Mouse (Mus musculus): Measurements from ENCODE around the gene Lmo7.

Lmo7 gene

GRCm38 (mm10) chr14:101781219-101781618, 51.5 kb downstream of the Lmo7 start:
- no peak for DNase-seq

- no peak for DNase-seq
Observed at GRCm38 (mm10) chr14:101781943-101782510, 52.3 kb downstream of the Lmo7 start.

DNA sequence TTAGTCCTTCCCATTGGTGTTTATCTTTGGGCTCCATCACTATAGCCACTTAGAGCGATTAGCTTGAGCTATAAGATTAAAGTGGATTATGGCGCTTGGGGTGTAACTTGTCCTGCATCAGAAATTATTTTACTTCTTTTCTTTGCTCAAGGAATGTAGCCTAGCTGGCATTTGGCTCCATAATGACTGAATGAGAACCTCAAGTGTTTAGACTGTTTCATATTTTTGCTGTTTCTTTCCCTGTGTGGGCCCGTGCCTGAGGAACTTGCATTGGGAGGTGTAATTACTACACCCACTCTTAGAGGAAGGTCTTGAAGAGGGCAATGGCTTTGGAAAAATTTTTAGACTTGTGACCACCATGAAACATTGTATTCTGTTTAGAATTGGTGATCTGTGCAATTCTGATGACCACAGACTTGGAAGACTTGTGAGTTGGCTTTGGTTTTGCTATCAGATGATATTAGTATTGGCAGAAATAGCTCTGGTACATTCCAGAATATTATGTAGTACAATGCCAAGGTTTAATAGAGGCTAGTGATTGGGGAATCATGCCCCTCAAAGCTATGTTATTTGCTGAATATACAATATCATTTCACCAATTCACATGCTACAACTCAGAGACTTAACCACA, 54.7 kb downstream of the Lmo7 start:
- no peak for DNase-seq

- DNase-seq, result no peak
Observed at GRCm38 (mm10) chr14:101787903-101788302, 58.1 kb downstream of the Lmo7 start.

DNA sequence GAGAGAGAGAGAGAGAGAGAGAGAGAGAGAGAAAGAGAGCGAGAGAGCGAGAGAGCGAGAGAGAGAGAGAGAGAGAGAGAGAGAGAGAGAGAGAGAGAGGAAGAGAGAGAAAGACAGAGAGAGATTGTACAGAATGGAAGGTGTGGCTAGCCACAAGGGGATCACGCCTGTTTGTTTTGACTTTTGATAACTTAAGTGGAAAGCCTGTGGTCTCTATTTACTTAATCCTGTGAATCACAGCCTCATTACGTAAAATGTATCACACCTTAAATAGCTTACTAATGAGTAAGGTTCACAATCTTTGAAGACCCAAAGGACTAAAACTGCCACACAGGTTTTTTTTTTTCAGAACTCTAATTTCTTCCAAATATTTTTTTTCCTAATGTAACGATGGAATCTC, 58.7 kb downstream of the Lmo7 start:
- DNase-seq, result no peak

GRCm38 (mm10) chr14:101794553-101795177, 64.9 kb downstream of the Lmo7 start:
- DNase-seq, result no peak

DNA sequence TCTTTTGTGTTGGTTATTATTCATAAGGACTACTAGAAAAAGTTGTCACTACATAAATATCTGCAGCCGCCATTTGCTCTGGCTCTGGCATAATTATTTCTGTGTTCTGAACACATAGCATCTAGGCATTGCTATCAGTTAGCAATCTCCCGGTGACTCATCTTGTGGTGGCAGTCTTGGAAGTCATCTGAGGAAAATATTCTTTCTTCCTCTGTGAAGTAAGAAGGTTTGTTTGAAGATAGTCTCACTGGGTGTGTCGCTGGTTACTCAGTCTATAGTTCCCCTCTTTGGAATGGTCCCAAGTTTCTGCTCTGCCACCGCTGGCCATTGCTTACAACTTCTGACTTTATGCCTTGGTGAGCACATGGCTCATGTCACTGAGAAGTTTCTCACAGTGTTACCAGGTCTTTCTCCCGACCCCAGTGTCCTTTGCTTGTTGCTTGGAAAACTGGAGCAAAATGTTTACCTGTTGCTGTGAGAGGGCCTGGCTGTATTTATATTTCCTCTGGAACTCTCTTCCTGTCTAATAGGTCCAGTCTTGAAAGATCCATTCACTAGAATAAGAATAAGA, 68.3 kb downstream of the Lmo7 start:
- no peak for DNase-seq

- no peak for DNase-seq
Observed at GRCm38 (mm10) chr14:101798766-101799165, 69.0 kb downstream of the Lmo7 start.

DNA sequence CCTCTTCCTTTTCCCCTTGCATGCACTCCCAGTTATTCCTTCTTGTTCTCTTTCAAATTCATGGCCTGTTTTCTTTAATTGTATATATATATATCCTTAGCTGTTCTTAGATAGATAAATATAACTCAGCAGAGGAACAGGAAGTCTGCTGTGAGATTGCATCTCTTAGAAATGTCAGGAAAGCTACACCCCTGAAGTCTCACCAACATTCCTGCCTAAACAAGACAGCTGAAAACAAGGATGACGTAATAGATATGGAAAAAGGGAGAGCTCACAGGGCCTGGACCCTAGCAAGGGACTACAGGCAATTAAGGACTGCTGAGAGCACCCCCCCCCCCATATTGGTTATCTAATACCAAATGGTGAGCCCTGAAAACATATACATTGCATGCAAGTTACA, 71.9 kb downstream of the Lmo7 start:
- DNase-seq, result no peak

GRCm38 (mm10) chr14:101804119-101804518, 74.4 kb downstream of the Lmo7 start:
- DNase-seq, result no peak

GRCm38 (mm10) chr14:101804562-101805327, 75.0 kb downstream of the Lmo7 start:
- no peak for DNase-seq

- no peak for DNase-seq
Observed at GRCm38 (mm10) chr14:101805328-101805697, 75.6 kb downstream of the Lmo7 start.

DNA sequence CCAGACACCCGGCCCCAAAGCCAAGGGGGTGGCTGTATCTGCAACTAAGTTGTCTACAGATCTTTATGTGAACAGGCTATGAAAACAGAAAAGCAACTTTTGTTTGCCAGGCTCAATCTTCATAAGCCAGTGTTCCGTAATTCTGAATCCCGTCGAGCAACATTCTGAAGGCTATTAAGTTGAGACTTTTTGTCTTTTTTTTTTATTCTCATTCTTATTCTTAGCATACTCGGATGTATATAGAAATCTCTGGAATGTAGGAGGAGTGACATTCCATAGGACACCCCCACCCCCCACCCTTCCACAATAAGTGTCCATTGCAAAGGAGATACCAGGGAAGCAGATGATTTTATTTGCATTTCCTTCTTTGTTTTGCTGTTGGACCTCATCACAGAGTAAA, 76.3 kb downstream of the Lmo7 start:
- DNase-seq, result no peak

GRCm38 (mm10) chr14:101806607-101807006, 76.8 kb downstream of the Lmo7 start:
- DNase-seq, result no peak

GRCm38 (mm10) chr14:101816450-101816849, 86.7 kb downstream of the Lmo7 start:
- DNase-seq, result no peak

- DNase-seq, result no peak
Observed at GRCm38 (mm10) chr14:101822390-101822789, 92.6 kb downstream of the Lmo7 start.

DNA sequence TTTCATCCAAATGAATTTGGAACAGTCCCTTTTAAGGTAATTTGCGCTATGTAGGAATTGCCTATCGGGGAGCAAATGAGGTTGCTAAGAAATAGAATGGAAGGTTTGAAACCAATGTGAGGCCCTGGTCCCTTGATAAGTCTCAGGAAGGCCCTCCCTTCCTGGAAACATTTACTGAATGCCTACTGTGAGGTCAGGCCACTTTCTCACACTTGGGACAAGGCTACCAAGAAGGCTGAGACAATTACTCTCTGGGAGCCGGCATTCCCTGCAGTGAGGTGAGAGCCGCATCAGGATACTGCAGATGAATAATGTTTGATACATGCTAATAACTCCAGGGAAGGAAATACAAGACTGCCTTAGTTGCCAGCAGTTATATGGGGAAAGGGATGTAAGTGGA, 93.1 kb downstream of the Lmo7 start:
- DNase-seq, result no peak

DNA sequence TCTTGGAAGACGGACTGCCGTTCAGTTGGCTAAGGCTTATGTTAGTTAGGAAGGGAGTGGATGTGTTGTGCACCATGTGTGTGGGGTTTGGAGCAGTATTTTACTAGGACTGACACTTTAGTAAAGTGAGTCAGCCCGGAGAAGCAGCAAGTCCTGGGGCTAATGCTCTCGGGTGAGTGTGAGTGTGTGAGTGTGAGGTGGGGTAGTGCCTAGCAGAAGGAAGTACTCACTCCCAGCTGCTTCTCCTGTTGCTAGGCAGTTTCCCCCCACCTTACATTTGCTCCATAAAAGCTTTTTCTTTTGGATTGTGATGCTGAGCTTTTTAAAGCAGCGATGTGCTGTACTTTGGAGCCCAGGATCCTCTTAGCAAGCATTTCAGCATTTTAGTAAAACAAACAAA, 99.9 kb downstream of the Lmo7 start:
- no peak for DNase-seq

DNA sequence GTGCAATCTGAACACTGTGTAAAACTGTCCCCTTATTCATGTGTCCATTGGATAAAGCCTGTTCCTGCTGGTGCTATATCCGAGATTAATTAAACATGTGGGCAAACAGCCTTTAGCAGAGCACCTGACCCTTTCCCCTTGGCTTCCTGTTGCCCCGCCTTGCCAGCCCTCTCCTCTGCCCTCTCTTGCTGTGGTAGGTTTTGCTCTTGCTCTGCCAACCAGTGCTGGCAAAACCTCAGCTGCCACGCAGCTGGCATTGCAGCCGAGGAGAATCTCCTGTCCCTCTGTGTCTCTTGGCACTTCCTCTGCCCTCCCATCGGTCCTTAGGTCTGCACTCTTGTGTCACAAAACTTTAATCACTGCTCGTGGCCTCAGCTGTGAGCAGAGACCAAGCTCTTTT, 100.4 kb downstream of the Lmo7 start:
- DNase-seq, result no peak

DNA sequence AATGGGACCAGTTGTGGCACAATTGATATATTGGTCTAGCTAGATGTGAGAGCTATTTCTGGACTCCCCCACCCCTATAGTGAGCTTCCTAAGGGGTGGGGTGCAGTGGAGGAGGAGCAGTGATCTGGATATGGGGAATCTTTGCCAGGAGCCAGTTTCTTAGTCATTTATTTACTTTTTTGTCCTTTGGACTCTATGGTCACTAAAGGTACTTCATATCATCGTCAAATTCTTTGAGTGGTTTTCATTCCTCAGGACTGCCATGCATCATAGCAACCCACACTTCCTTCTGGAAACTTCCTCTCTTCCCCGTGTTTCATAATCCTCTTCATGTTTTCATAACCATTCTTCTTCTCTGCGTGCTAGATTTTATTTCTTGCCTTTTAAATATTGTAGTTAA, 104.4 kb downstream of the Lmo7 start:
- DNase-seq, result no peak

DNA sequence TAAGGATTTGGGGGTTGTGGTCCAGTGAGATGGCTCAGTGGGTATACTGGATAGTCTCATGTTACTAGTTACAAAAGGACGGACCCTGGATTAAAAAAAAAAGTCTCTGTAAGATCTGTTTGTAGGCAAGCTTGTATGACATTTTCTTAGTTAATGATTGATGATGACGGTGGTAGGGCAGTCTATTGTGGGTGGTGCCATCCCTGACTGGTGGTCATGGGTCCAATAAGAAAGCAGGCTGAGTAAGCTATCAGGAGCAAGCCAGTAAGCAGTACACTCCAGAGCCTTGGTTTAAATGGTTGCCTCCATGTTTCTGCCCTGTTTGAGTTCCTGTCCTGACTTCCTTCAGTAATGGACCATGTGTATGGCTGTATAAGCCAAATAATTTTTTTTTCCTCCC, 106.6 kb downstream of the Lmo7 start:
- no peak for DNase-seq

DNA sequence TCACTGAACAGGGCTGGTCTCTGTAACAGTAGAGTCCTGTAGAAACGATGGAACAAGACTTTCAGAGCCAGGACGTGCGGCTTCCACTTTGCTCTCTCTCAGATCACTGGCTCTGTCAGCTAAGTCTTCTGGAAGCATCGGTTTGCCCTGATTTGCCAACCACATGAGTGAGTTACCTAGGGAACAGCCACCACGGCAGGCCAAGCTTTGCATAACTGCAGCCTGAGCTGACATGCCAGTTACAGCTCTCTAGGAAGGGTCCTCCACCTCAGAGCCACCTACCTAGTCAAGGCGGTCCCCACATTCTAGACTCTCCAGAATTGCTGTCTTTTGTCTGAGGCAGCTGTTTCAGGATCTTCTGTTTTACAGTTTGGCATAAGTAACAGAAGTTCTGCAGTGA, 107.4 kb downstream of the Lmo7 start:
- no peak for DNase-seq

GRCm38 (mm10) chr14:101838231-101838839, 108.6 kb downstream of the Lmo7 start:
- DNase-seq, result no peak
